Mouse (Mus musculus) R1 (cell line): ENCODE measurements around the gene Pole.

ENCODE experiments used
- DNase-seq: peaks from one replicate; pipeline ENCODE4 v3.0.0-alpha.2; 2018; ENCODE audit warnings: low read depth, low spot score

Gene Pole

DNA sequence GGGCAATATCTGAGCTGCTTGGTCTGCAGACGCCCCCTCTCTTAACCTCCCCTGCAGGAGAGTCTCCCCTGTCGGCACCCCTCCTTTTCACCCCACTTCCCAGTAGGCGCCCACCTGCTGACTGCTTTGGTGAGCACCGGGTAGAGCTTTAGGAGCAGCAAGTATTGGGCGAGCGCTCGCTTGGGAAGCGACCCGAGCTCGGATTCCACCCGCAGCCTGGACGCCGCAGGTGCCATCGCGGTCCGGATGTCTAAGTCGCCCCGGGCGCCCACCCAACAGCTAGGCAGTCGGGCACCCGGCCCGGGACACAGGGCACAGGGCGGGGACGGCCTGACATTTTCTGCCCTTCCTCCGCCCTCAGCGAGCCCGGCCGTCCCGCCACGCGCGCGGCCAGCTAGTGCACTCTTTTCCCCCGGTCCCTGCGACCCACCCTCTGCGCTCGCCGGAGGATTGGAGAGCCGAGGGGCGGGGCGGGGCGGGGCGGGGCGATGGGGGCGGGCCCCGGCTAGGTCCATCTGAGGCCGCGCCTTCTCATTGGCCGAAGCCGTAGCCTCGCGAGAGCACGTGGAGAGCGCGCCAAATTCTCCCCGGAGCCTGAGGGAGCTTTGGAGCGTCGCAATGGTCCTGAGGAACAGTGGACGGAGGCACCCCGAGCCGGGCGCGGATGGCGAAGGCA lies at the start of gene Pole, which contains the start of gene Pxmp2:
Gene Pole, plus strand, starts transcription at position 537 of the 676 bp plus-strand sequence.
Gene Pxmp2, minus strand, starts transcription at position 417 of the 676 bp plus-strand sequence.
- DNase-seq = peak; percentile 96

DNA sequence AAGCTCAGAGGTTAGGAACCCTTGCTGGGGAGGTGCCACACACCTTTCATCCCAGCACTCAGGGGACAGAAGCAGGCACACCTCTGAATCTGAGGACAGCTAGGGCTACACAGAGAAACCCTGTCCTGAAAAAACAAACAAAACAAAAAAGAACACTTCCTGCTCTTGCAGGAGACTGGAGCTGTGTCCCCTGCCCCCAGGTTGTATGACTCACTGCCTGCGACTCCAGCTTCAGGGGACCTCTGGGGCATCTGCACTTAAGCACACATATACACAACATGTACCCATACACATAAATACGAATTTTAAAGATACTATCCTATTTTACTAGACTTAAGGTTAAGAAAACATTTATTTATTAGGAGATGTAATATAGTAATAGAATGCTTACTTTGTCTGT lies 42.0 kb upstream of the Pole start:
- DNase-seq = no peak

DNA sequence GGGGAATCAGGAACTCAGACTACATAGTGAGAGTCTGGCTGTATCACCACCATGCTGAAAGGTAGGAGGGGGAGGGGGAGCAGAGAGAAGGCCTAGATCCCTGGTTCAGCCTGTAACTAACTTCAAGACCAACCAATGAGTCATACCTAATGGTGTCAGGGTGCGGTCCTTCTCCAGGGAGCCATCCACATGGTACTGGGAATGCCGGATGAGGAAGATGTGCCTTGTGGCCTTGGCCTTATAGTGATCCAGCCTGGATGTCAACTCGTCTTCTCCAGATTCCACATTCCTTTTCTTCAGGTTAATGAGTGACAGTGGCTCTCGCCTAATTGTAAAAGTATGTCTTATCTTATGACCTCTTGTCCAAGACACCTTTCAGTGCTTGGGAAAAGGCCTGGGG lies 19.2 kb upstream of the Pole start:
- peak; percentile 53 for DNase-seq

DNA sequence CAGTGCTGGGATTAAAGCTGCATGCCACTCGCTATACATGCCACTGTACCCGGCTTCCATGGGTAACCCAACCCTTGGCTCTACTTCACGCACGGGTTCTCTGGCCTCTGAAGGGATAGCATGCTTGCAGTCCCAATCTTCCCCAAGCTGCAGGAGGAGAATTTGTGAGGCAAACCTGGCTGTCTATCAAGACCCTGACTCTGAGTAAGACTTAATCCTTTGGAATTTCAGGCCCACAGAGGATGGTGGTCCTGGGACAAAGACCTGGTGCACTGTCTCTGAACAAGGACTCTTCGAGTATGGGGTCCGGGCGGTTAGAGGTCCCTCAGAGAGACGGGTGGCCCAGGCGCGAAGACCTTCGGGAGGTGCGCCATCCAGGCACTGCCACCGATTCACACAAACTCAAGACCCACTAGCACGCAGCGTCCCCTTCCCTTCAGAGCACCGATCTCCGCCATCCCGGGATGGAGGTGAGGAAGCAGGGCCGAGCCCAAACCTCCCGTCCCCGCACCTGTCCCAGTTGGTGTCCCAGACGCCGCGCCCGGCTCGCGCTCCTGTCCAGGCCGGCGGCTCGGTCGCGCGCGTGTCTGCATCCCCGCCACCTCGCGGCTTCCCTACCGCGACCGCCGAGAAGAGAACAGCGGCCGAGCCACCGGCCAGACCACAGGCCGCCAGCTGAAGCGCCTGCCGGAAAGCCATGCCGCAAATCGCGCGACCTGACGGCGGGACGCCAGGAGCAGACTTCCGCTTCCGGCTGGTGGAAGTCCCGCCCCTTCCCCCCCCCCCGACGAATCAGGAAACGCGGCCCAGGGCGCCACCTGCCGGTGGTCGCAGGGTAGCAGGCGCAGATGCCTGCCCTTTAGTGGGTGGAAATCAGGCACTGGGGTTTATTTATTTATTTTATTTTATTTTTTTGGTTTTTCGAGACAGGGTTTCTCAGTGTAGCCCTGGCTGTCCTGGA lies 16.7 kb upstream of the Pole start, which contains the start of gene Pgam5:
Gene Pgam5, minus strand, starts transcription at position 773 of the 961 bp plus-strand sequence.
- peak; percentile 91 for DNase-seq

DNA sequence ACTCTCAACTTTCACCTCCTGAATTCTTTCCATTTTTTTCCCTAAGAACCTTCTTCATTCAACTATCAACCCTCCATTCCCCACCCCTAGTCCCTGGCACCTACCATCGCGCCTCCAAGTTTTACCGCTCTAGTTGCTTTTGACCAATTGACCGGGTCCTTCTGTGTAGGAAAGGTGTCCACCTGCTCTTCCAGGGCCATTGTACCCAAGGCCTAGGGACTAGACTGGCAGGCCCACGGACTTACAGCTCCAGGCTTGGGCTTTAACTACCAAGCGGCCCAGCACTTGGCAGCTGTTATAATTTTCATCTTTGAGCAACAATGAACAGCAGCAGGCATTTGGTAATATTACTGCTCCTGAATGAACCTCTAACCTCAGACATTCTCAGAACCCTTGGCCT lies 15.9 kb upstream of the Pole start:
- no peak for DNase-seq

DNA sequence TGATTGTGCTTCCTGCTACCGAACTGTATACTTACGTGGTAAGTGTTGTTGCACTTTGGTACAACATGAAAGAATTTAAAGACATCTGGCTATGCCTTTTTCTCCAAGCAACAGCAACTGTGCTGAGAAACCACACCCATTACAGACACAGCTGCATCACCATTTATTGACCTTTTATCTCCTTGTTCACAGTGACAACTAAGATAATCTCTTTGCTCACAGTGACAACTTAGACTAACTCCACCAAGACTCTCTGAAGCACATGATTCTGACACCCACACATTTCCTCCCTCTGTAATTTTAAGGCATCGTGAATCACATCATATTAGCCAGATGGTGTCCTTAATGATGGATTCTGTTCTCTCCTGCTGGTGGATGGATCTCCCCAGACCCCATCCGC lies 12.0 kb upstream of the Pole start:
- no peak for DNase-seq

DNA sequence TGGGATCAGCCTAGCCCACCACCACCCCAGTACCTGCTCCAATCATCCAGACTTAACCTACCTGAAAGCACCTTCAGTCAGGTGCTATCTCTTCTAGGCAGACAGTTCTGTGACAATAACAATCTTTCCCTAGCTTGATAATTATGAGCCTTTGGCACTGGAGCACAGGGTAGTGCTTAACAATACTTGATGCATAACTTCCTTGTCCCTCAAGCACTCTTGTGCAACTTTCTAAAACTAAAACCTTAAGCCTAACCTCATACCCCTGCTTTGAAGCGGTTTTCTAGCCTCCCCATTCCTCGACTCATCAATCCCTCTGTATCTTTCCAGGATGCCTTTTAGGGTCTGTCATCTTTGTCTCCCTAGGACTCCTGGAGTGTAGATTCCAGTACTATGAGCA lies 11.3 kb upstream of the Pole start:
- DNase-seq = no peak

DNA sequence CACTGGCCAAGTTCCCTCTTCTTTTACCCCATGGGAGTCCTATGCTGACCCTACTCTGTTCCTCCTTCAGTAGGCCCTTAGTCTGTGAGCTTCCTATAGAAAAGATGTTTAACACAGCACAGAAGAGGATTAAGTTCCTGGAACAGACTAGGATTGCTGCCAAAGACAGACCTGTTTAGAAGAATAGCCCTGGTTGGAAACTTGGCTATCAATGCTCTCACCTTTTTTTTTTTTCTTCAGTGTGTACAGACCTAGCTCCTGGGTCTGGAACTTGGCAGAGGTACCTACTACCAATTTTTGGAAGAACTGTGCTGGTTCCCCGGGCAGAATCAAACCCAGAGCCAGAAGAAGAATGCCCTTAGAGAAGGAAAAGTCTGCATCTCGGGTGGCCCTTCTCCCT lies 9.7 kb upstream of the Pole start:
- DNase-seq = no peak

DNA sequence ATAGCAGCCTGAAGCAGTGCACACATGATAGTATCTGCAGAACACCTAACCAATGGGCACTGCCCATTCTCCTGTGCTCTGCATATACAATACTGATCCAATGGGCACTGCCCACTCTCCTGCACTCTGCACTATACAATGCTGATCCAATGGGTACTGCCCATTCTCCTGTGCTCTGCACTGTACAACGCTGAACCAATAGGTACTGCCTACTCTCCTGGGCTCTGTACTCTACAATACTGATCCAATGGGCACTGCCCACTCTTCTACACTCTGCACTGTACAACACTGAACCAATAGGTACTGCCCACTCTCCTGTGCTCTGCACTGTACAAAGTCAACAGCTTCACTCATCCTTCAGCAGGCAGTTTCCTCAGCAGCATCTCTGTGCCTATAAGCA lies 9.2 kb upstream of the Pole start:
- no peak for DNase-seq

DNA sequence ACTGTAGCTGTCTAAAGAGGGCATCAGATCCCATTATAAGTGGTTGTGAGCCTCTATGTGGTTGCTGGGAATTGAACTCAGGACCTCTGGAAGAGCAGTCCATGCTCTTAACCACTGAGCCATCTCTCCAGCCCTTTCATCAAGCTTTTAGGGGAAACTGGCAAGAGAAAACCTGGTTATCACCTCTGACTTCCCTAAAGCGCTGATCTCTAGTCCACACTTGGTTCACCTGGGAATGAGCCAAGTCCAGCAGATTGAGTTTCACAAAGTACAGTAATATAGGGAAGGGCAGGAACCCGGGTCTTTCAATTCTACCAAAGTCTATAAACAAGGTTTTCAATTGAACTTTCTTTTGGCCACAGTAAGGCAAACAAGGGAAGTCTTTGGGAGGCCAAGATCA lies 4.1 kb upstream of the Pole start:
- DNase-seq = no peak

DNA sequence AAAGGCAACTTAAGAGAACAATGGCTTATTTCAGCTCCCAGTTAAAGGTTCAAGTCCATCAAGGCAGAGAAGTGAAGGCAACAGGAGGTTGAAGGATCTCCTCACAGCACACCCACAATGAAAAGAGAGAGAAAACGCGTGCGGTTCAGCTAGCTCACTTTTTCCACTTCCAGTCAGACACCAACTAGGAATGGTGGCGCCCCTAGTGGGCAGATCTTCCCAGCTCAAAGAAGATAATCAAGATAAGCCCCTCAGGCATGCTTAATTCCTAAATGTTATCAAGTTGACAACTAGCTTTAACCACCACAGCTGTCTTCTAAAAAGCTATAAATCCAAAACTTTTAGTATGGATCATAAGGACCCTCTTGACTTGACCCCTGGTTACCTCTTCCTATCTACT lies 1.6 kb upstream of the Pole start:
- DNase-seq = peak; percentile 92

DNA sequence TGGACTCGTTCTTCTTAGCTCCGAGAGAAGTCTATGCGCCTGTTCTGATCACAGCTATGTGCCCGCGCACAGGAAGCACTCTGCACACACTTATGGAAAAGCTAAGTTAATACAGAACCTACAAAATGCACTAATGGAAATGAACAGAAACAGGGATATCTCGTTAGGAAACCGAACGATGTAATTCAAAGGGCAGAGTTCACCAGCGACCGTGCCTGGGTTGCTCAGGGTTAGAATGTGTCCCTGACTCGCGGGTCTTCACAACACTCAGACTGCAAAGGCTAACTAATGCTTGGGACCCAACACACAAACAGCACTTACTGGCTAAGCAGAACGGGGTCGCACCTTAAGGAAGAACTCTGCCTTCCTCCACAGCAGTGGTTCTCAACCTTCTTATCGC lies 950 bp upstream of the Pole start:
- no peak for DNase-seq

DNA sequence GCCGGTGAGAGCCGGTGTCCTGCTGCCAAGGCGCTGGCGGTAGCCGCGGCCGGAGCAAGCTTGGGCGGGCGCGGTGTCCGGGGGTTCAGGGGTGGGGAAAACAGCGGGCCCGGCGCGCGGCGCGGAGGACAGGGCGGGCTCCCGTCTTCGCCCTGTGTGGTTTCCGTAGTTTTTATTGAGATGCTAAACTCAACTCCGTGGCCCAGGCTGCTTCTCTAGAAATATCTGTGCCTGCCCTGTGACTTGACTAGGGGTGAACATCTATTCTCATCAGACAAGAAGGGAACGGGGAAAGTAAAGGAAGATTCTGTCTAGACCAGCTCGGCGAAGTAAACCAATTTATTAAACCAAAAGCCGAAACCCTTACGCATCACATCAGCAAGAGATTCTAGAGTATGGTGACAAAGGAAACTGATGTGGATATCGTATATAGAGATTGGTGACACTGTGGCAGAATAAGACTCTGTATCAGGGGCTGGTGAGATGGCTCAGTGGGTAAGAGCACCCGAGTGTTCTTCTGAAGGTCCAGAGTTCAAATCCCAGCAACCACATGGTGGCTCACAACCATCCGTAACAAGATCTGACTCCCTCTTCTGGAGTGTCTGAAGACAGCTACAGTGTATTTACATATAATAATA lies 459 bp downstream of the Pole start:
- no peak for DNase-seq

DNA sequence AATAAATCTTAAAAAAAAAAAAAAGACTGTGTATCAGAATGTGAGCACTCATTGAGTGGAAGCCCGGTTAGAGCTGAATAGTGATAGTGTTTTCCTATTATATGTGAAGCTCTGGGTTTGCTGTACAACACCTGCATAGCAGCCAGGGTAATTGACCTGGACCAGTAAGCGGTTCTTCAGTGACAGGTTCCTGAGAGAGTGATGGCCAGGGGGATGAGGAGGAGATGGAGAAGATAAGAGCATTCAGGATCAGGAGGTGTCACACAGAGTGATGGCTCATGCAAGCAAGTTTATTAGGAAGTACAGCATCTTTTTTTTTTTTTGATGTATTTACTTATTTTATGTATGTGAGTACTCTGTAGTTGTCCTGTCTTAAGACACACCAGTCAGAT lies 974 bp downstream of the Pole start:
- peak; percentile 11 for DNase-seq

DNA sequence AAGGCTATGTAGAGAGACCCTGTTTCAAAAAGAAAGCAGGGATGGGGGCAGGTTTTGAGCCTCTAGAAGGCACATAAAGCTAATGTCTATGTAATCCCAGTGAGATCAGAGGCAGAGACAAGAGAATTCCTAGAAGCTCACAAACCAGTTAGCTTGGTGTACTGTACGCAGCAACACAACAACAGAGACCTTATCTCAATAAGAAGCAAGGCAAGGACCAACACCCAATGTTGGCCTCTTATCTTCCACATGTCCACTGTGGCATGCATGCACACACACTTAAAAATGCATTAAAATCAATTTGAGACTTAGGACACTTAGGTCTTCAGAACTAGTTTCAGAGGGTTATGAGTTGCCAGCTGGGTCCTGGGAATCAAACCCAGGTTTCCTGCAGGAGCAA lies 5.5 kb downstream of the Pole start:
- DNase-seq = no peak

DNA sequence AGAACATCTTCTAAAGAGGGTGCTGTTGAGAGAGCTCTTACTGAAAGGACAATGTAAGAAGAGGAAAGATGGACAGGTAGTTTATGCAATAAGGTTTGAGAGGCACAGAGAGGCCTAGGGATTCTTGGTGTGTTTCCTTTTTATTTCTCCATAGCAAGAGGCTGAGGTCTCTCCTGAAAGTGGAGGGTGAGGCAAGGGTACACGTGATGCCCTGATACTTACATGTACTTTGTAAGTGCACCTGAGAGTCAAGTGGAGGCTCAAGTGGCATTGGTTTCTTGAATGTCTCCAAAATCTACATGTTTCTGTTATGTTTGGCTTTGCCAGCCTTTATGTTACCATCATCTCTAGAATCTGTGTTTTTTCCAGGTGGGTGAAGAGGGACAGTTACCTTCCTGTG lies 10.5 kb downstream of the Pole start:
- no peak for DNase-seq

DNA sequence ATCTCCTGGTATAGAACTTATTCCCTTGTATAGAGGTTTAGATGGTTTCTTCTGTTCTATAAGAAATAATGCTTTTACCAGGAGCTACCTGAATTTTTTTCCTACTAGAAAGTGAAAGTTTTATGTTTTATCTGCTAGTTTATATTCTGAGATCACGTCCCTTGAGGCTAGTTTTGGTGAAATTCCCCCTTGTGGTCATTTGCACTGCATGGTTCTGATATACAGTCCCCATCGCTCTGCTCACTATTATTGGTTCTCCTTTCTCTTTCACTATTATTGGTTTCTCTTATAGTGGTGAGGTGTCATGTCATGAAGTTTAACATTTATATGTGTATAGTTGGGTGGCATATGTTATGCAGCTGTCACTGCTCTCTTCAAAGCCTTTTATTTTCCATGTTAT lies 14.5 kb downstream of the Pole start:
- no peak for DNase-seq

DNA sequence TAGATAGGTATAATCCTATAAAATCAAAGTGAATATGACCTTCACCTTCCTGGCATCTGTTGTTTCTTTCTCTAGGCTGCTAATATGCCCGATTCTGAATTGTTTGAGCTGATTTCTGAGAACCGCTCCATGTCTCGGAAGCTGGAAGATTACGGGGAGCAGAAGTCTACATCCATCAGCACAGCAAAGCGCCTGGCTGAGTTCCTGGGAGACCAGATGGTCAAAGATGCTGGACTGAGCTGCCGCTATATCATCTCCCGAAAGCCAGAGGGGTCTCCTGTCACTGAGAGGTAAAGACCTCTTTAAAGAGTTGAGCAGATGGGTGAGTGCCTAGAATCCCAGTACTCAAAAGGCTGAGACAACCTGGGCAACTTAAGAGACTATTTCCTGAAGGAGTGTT lies 22.8 kb downstream of the Pole start:
- DNase-seq = no peak

DNA sequence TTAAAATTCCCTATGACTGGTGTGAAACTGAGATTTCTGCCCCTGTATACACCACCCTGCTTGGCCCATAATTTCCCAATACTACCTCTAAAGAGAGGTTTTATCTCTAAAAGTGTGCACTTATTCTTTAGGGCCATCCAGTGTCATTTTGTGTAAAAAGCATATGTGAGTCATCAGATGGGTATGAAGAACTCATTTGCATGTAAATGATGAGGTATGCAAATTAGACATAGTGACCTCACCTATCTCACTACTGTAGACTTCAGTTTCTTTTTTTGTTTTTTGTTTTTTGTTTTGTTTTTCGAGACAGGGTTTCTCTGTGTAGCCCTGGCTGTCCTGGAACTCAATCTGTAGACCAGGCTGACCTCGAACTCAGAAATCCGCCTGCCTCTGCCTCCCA lies 27.0 kb downstream of the Pole start:
- DNase-seq = peak; percentile 51

DNA sequence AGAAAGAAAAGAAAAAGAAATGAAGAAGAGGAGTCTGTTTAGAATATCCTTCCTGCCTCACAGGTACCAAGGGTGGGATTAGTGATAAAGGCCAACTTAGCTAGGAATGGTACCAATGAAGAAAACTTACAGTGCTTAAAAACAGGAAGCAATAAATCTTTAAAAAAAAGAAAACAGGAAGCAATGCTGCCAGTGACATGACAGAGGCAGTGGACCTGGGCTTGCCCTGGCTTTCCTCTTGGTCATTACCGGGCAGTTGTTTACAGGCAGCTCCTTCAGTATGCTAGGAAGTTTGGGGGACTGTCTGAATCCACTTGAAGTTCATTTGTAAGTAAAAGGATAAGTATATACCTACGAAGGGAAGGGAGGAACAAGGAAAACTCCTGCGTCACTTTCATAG lies 44.4 kb downstream of the Pole start:
- DNase-seq = no peak

DNA sequence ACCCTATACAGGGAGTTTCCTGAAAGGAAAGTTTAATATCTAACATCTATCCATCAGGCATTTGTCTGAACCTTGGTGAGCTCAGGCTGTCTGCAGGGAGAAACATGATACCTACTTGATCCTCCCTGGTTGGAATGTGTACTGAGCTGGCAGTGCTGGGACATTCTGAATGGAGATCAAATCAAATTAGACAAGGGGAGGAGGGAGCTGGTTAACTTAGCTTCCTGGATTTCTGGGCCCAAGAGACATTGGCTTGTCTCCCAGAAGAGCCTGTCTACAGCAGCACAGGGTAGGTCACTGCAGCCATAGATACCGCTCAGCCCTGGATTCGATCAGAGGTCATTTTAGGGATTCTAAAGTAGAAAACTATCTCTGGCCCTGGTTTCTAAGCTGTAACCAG lies 52.7 kb downstream of the Pole start:
- DNase-seq = no peak

DNA sequence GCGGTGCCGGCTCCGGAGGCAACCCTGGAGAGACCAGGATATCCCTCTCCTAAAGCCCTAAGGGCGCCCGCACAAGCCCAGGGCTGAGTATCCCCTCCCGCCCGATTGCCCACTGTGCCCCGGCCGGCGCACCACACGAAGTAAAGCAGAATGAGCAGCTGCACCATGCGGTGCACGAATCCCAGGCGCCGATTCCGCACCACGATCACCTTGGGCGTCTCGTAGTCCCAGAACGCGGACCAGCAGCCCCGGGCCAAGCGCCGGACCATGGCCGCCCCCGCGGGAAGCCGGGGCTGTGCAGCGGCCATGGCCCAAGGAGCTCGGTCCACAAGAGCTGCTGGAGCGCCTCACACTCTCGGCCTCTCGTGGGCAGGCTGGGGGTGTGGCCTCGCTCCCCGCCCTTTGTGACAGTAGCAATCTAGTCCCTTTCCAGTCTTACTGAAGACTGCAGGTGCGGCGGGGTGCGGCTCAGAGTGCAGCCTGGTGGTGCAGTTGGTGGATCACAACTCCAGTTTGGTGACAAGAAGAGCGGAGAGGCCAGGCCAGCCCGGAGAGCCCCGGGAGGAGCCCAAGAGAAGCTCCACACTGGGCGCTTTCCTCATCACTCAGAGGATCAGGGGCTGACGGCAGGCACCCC lies 56.7 kb downstream of the Pole start, which contains the start of gene P2rx2:
Gene P2rx2, minus strand, starts transcription at position 565 of the 637 bp plus-strand sequence.
- peak; percentile 83 for DNase-seq
